Mouse (Mus musculus) limb, embryonic 12.5 days (tissue): ENCODE measurements around the gene Tvp23b. TPM values are rescaled to one million over a fixed set of nuclear protein-coding genes. Genes with fewer than 3 reads are reported as not detected.

Source experiments
- ATAC-seq: fragments of 200-750 bp; cut with Nextera tagmentation; 2 replicates; pipeline ENCODE4 v1.8.0; 2017; ENCODE audit warnings: low read depth, moderate TSS enrichment; ENCODE audit not compliant: insufficient number of reproducible peaks, insufficient read depth, low FRiP score, low TSS enrichment
- H3K27ac ChIP-seq: fragments of 300-500 bp; sonication (generic); 2 replicates; pipeline ENCODE4 v1.5.1; 2016; ENCODE audit warnings: mild to moderate bottlenecking, moderate library complexity
- H3K27me3 ChIP-seq: fragments of 300-500 bp; sonication (generic); 2 replicates; pipeline ENCODE4 v1.6.1; 2016; ENCODE audit warnings: mild to moderate bottlenecking, moderate library complexity
- H3K36me3 ChIP-seq: fragments of 300-500 bp; sonication (generic); 2 replicates; pipeline ENCODE4 v1.6.1; 2016; ENCODE audit warnings: mild to moderate bottlenecking, moderate library complexity
- H3K4me1 ChIP-seq: fragments of 300-500 bp; sonication (generic); replicated peaks from 2 replicates; pipeline ENCODE4 v1.6.1; 2016
- H3K4me2 ChIP-seq: fragments of 300-500 bp; sonication (generic); 2 replicates; pipeline ENCODE4 v1.6.1; 2016; ENCODE audit warnings: mild to moderate bottlenecking, moderate library complexity
- H3K4me3 ChIP-seq: fragments of 300-500 bp; sonication (generic); replicated peaks from 2 replicates; pipeline ENCODE4 v1.5.1; 2016; ENCODE audit warnings: mild to moderate bottlenecking
- H3K9ac ChIP-seq: fragments of 300-500 bp; sonication (generic); replicated peaks from 2 replicates; pipeline ENCODE4 v1.6.1; 2016; ENCODE audit warnings: mild to moderate bottlenecking, moderate library complexity
- H3K9me3 ChIP-seq: fragments of 300-500 bp; sonication (generic); 2 replicates; pipeline ENCODE4 v1.6.1; 2016; ENCODE audit warnings: mild to moderate bottlenecking, moderate library complexity
- WGBS: fragments of 180-500 bp; shearing (Covaris S2); methylation state at CpG from one replicate; pipeline ENCODE4 v1.1.7; 2016; 5-methylcytosine and 5-hydroxymethylcytosine counted together
- polyA plus RNA-seq: library from polyadenylated mRNA; unstranded; fragments of >200 nt; fragmentation: Nextera tagmentation; extraction: Ambion mirVana; gene quantifications from 2 replicates; pipeline ENCODE4 v1.2.1, GENCODE M21; 2016

The Tvp23b gene
- polyA plus RNA-seq, 1 experiment from 2014 or later = 45.0 TPM

DNA sequence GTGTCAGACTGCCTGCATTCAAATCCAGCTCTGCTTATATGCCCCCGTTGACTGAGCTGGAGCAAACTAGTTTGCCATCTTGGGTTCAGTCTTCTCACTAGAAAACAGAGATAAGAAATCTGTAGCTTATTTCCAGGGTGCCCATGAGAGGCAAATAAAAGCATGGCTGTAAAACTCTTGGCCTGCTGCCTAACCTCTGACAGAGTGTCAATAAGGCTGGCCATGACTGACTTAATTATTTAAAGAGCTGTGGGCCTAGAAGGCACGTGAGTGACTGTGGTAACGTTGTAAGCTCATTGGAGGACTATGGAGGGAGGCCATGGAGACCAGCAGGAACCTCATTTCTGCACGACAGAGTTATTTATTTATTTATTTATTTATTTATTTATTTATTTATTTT lies 66.3 kb downstream of the Tvp23b start:
- peaks cover 4% of the 10 kb centered on the region; the same call in 1 of the 2 replicates for H3K4me1 ChIP-seq
- no peak overlapping the region for H3K9ac ChIP-seq
- ATAC-seq = no peak
- H3K9me3 ChIP-seq = no peaks in the 10 kb centered on the region
- WGBS = 38% methylated on average over 4 of the region's 4 CpGs
- H3K4me3 ChIP-seq = no peak overlapping the region
- H3K27me3 ChIP-seq = no peaks in the 10 kb centered on the region
- H3K4me2 ChIP-seq = no peak overlapping the region
- no peaks in the 10 kb centered on the region for H3K36me3 ChIP-seq
- H3K27ac ChIP-seq = no peak overlapping the region

DNA sequence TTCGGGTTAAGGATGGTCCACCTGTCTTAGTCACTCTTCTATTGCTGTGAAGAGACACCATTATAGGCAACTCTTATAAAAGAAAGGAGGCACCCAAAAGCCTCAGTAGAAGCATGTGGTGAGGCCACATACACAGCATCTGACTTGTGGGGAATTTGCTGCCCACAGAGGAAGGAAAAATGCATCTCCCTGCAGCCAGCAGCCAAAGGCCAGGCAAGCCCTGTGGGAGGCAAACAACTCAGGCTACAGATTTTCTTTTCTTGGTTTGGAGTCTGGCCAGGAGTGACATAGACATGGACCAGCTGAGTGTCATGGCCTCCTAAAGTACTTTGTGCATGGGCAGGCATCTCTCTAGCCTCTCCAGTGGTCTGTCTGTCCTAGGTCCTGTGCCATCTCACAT lies 70.3 kb downstream of the Tvp23b start:
- no peak overlapping the region for H3K4me3 ChIP-seq
- no peak overlapping the region for H3K4me2 ChIP-seq
- peaks cover 4% of the 10 kb centered on the region; the same call in 1 of the 2 replicates for H3K4me1 ChIP-seq
- H3K27me3 ChIP-seq = no peaks in the 10 kb centered on the region
- H3K27ac ChIP-seq = no peak overlapping the region
- H3K9me3 ChIP-seq = no peaks in the 10 kb centered on the region
- 90% methylated on average over 1 of the region's 1 CpGs for whole genome bisulfite sequencing
- H3K36me3 ChIP-seq = no peaks in the 10 kb centered on the region
- ATAC-seq = no peak
- no peak overlapping the region for H3K9ac ChIP-seq

DNA sequence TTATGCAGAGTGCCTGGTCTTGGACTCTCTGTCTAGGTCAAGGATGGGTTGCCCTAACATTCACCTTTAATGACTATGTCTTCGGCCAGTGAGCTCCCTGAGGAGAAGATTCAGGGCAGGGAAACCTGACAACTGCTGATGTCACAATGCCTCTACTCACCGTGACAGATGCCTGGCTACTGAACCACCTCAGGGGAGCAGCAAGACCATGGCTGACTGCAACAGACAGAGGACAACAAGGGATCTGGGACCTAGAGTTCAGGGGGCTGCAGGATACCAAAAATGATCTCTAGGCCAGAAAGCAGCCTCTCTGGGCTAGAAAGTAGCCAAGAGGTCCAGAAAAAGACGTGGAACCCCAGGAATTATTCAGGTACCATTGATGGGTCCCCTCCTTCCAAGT lies 71.8 kb downstream of the Tvp23b start, which contains the start of gene Cdrt4:
Cdrt4 (plus strand) TSS at position 182 of the 400 bp plus-strand sequence.
- H3K9ac ChIP-seq = no peak within 1 kb of the TSS
- H3K36me3 ChIP-seq = no peaks in the 10 kb centered on the region
- no peaks in the 10 kb centered on the region for H3K27me3 ChIP-seq
- H3K4me3 ChIP-seq = no peak within 1 kb of the TSS
- H3K4me2 ChIP-seq = no peak within 1 kb of the TSS
- H3K9me3 ChIP-seq = peaks cover 8% of the 10 kb centered on the region; the same call in 1 of the 2 replicates
- ATAC-seq = no peak
- H3K4me1 ChIP-seq = no peaks in the 10 kb centered on the region
- 87% methylated on average over 3 of the region's 3 CpGs for WGBS
- no peak within 1 kb of the TSS for H3K27ac ChIP-seq

DNA sequence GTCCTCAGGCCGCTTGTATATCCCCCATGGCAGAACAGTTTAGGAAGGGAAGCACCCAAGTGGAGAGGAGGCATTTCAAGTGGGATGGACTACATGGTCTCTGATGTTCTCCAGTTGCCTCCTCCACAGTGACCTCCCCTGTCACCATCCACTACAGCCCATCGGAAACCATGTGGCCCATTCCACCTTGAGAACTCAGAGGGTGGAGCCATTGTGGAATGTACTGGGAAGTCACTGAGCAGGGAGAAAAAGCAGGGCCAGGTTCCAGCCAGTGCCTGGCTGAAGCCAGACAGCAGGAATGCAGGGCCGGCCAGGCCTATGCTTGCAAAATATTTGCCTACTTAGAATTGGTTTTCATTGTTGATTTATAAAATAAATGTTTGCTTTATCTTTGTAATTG lies 75.5 kb downstream of the Tvp23b start:
- no peak overlapping the region for H3K4me3 ChIP-seq

DNA sequence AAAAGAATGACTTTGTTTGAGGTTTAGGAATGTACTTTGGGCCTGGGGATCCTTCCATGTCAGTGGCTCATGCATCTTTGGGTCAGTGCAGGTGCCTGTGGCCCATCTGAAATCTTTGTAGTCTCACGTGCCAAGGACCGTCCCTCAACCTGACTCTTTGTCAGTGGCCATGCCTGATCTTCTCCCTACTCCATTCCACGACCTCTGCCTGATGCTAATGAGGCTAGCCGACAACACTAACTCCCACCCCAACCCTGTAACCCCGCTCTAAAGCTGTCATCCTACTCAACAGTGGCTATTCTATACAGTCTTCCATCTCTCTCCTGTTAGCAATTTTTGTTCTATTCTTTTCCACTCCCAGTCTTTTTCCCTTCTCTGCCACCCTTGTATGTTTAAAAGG lies 75.9 kb downstream of the Tvp23b start:
- no peak for ATAC-seq

More for the DNA sequence above, 75.5 kb downstream of the Tvp23b start:
- H3K27ac ChIP-seq = no peak overlapping the region
- no peaks in the 10 kb centered on the region for H3K36me3 ChIP-seq
- 90% methylated on average over 3 of the region's 3 CpGs for WGBS
- H3K4me1 ChIP-seq = no peaks in the 10 kb centered on the region
- no peak overlapping the region for H3K9ac ChIP-seq
- peaks cover 12% of the 10 kb centered on the region; the same call in 1 of the 2 replicates for H3K9me3 ChIP-seq
- H3K4me2 ChIP-seq = no peak overlapping the region
- no peaks in the 10 kb centered on the region for H3K27me3 ChIP-seq
- ATAC-seq = no peak

DNA sequence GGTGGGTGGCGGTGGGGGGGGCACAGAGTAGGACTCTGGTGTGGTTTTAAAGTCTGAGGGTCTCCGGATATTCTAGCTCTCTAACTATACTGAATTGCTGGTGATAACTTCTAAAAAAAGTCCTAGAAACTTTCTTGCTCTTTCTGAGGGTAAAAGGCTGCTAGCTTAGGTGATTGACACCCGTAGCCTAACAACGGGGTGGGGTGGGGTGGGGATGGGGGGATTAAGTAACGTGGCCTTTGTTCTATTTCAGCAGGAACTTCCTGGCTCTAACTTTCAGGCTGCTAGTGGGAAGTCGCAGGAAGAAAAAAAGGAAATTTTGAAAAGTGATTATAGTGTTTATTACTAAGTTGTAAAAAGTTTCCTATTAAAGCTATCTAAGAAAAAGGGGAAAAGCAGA lies 76.5 kb downstream of the Tvp23b start:
- no peak overlapping the region for H3K4me3 ChIP-seq
- WGBS = 33% methylated on average over 6 of the region's 6 CpGs
- no peak for ATAC-seq
- no peak overlapping the region for H3K4me2 ChIP-seq
- H3K9ac ChIP-seq = no peak overlapping the region
- H3K27ac ChIP-seq = no peak overlapping the region
- no peaks in the 10 kb centered on the region for H3K4me1 ChIP-seq
- H3K27me3 ChIP-seq = no peaks in the 10 kb centered on the region
- peaks cover 12% of the 10 kb centered on the region; the same call in 1 of the 2 replicates for H3K9me3 ChIP-seq
- no peaks in the 10 kb centered on the region for H3K36me3 ChIP-seq

More for the DNA sequence above, 75.9 kb downstream of the Tvp23b start:
- no peaks in the 10 kb centered on the region for H3K4me1 ChIP-seq
- no peak overlapping the region for H3K4me2 ChIP-seq
- peaks cover 12% of the 10 kb centered on the region; the same call in 1 of the 2 replicates for H3K9me3 ChIP-seq
- H3K4me3 ChIP-seq = no peak overlapping the region
- no peak overlapping the region for H3K9ac ChIP-seq
- no peak overlapping the region for H3K27ac ChIP-seq
- no peaks in the 10 kb centered on the region for H3K27me3 ChIP-seq
- WGBS = 77% methylated on average over 5 of the region's 5 CpGs
- no peaks in the 10 kb centered on the region for H3K36me3 ChIP-seq

DNA sequence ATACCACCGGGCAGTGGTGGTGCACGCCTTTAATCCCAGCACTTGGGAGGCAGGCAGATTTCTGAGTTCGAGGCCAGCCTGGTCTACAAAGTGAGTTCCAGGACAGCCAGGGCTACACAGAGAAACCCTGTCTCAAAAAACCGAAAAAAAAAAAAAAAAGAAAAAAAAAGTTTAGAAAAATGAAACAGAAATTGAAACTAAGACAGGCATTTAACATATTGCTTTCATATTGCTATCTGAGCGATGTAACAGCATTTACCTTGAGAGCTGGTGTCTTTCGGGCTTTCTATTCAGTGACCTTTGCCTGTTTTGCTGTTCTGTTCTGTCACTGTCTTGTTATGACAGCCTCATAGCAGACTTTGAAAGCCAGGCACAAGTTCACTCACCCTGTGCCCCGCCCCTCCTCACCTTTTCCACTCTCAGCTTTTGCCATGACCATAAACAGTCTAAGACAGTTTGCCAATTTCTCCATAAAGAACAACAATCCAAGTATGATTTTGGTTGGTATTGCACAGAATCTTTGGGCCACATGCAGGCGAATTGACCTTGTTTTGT lies 78.4 kb downstream of the Tvp23b start:
- Histone ChIP-seq H3K4me3 (no peak overlapping the region), H3K27me3 (no peaks in the 10 kb centered on the region), H3K36me3 (no peaks in the 10 kb centered on the region), H3K4me1 (no peaks in the 10 kb centered on the region), H3K9ac (no peak overlapping the region), H3K4me2 (no peak overlapping the region), H3K9me3 (peaks cover 12% of the 10 kb centered on the region; the same call in 1 of the 2 replicates), H3K27ac (no peak overlapping the region)
- no peak for ATAC-seq
- WGBS = 86% methylated on average over 8 of the region's 8 CpGs

DNA sequence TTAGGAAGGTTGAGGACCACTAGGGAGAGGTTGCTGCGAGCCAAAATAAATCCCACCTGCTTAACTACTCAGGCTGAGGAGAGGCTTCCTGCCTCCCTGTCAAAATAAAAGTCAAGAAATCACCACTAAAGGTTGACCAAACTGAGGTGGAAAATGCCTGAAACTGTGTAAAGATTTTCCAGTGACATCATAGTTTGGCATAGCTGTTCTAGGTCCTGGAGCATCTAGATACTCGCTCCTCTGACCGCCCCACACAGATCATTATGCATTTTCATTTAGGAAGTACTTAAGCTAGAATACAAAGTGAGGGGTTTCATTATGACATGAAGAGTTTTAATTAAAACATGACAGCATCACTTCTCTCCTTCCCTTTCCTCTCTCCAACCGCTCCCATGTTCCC lies 84.0 kb downstream of the Tvp23b start:
- no peak overlapping the region for H3K9ac ChIP-seq
- no peak overlapping the region for H3K4me2 ChIP-seq
- ATAC-seq = no peak
- 69% methylated on average over 4 of the region's 4 CpGs for WGBS
- no peak overlapping the region for H3K27ac ChIP-seq
- no peaks in the 10 kb centered on the region for H3K36me3 ChIP-seq
- H3K9me3 ChIP-seq = no peaks in the 10 kb centered on the region
- H3K27me3 ChIP-seq = no peaks in the 10 kb centered on the region
- peaks cover 28% of the 10 kb centered on the region for H3K4me1 ChIP-seq
- no peak overlapping the region for H3K4me3 ChIP-seq

DNA sequence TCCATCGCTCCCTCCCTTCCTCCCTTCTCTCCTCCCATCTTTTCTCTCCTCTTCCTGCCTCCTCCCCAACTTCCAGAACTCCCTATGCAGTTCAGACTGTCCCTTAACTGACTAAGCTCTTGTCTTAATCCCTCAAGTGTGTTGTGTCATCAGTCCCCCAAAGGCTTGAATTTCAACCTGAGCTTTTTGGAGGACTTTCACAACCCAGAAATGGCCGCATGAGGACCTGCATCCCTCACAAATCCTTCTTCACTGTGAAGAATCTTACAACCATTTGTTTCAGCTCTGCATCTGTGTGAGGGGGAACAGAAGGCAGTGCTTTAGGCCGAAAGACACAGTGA lies 87.1 kb downstream of the Tvp23b start:
- Histone ChIP-seq H3K27ac (peak overlapping the region; percentile 97), H3K9me3 (no peaks in the 10 kb centered on the region), H3K27me3 (no peaks in the 10 kb centered on the region), H3K4me1 (peaks cover 28% of the 10 kb centered on the region), H3K4me2 (peak overlapping the region; percentile 54), H3K4me3 (peak overlapping the region; percentile 28; the same call in 1 of the 2 replicates), H3K9ac (no peak overlapping the region), H3K36me3 (no peaks in the 10 kb centered on the region)
- no peak for ATAC-seq
- 41% methylated on average over 3 of the region's 3 CpGs for WGBS

Other genes starting within 250 kb of the Tvp23b start
- 19.2 and 23.2 TPM in 2 replicates for gene Lrrc75a, start 230.9 kb upstream of the Tvp23b start, polyA plus RNA-seq
- 59.9 and 61.2 TPM in 2 replicates for gene Mmgt2, start 230.8 kb upstream of the Tvp23b start, polyA plus RNA-seq
- 16.0 and 16.3 TPM in 2 replicates for gene Zfp287, start 147.6 kb upstream of the Tvp23b start, polyA plus RNA-seq
- gene Gm10428, start 126.4 kb upstream of the Tvp23b start, polyA plus RNA-seq = not detected in 2 replicates
- 37.5 and 42.7 TPM in 2 replicates for gene Zfp286, start 90.0 kb upstream of the Tvp23b start, polyA plus RNA-seq
- gene Trim16, start 59.2 kb upstream of the Tvp23b start, polyA plus RNA-seq = 8.3 and 10.1 TPM in 2 replicates
- 0.59 and 0.73 TPM in 2 replicates for gene Fbxw10, start 32.4 kb upstream of the Tvp23b start, polyA plus RNA-seq
- not detected in 2 replicates for gene Cdrt4, start 71.7 kb downstream of the Tvp23b start, polyA plus RNA-seq
- gene Tekt3, start 182.2 kb downstream of the Tvp23b start, polyA plus RNA-seq = not detected in 2 replicates
- gene Pmp22, start 249.5 kb downstream of the Tvp23b start, polyA plus RNA-seq = 56.8 and 65.1 TPM in 2 replicates